Mouse (Mus musculus): ENCODE measurements at regions not wholly inside any gene's neighbourhood (a gene's known extent, or its start where the extent isn't known, plus 50 kb on each side); places are given as distances from the start of the nearest gene placed in this dataset.

- H3K9me3 ChIP-seq (replicated peaks; ENCODE audit: control insufficient read depth, low read length) = no peaks in the 10 kb centered on the region
- 42% methylated on average over 3 of the region's 3 CpGs for WGBS (ENCODE audit: insufficient replicate concordance)
- ATAC-seq (ENCODE audit: low read depth) = no peak
Measured at GRCm38 (mm10) chr4:89082838-89083237, 54.1 kb upstream of the Mtap start.

GRCm38 (mm10) chr4:89078485-89078884 is 58.4 kb upstream of the Mtap start:
- Histone ChIP-seq H3K4me1 (ENCODE audit: control insufficient read depth, low read depth, low read length) (no peaks in the 10 kb centered on the region), H3K9me3 (replicated peaks; ENCODE audit: control insufficient read depth, low read length) (no peaks in the 10 kb centered on the region), H3K4me2 (ENCODE audit: low read depth, low read length) (no peak overlapping the region), H3K9ac (ENCODE audit: low read depth, low read length) (no peak overlapping the region), H3K27me3 (ENCODE audit: control insufficient read depth, insufficient read depth, low read depth, low read length) (no peaks in the 10 kb centered on the region), H3K4me3 (ENCODE audit: low read depth, low read length) (no peak overlapping the region), H3K36me3 (ENCODE audit: control insufficient read depth, insufficient read depth) (no peaks in the 10 kb centered on the region), H3K27ac (ENCODE audit: low read length) (no peak overlapping the region)
- ATAC-seq (ENCODE audit: low read depth) = no peak
- WGBS (ENCODE audit: insufficient replicate concordance) = 82% methylated on average over 9 of the region's 9 CpGs

More at GRCm38 (mm10) chr4:89082838-89083237, 54.1 kb upstream of the Mtap start:
- Histone ChIP-seq H3K27me3 (ENCODE audit: control insufficient read depth, insufficient read depth, low read depth, low read length) (no peaks in the 10 kb centered on the region), H3K4me2 (ENCODE audit: low read depth, low read length) (no peak overlapping the region), H3K4me1 (ENCODE audit: control insufficient read depth, low read depth, low read length) (no peaks in the 10 kb centered on the region), H3K9ac (ENCODE audit: low read depth, low read length) (no peak overlapping the region), H3K4me3 (ENCODE audit: low read depth, low read length) (no peak overlapping the region), H3K36me3 (ENCODE audit: control insufficient read depth, insufficient read depth) (no peaks in the 10 kb centered on the region), H3K27ac (ENCODE audit: low read length) (no peak overlapping the region)

GRCm38 (mm10) chr4:89074705-89075104 is 62.2 kb upstream of the Mtap start:
- Histone ChIP-seq H3K36me3 (ENCODE audit: control insufficient read depth, insufficient read depth) (no peaks in the 10 kb centered on the region), H3K27me3 (ENCODE audit: control insufficient read depth, insufficient read depth, low read depth, low read length) (no peaks in the 10 kb centered on the region), H3K27ac (ENCODE audit: low read length) (no peak overlapping the region), H3K4me3 (ENCODE audit: low read depth, low read length) (no peak overlapping the region), H3K4me1 (ENCODE audit: control insufficient read depth, low read depth, low read length) (no peaks in the 10 kb centered on the region), H3K9ac (ENCODE audit: low read depth, low read length) (no peak overlapping the region), H3K4me2 (ENCODE audit: low read depth, low read length) (no peak overlapping the region), H3K9me3 (replicated peaks; ENCODE audit: control insufficient read depth, low read length) (no peaks in the 10 kb centered on the region)
- peak; percentile 48; the same call in 1 of the 2 replicates for ATAC-seq (ENCODE audit: low read depth)
- WGBS (ENCODE audit: insufficient replicate concordance) = 49% methylated on average over 4 of the region's 4 CpGs

- Histone ChIP-seq H3K27ac (ENCODE audit: low read length) (no peak overlapping the region), H3K9ac (ENCODE audit: low read depth, low read length) (no peak overlapping the region), H3K4me1 (ENCODE audit: control insufficient read depth, low read depth, low read length) (no peaks in the 10 kb centered on the region), H3K4me2 (ENCODE audit: low read depth, low read length) (no peak overlapping the region), H3K27me3 (ENCODE audit: control insufficient read depth, insufficient read depth, low read depth, low read length) (no peaks in the 10 kb centered on the region), H3K36me3 (ENCODE audit: control insufficient read depth, insufficient read depth) (no peaks in the 10 kb centered on the region), H3K4me3 (ENCODE audit: low read depth, low read length) (no peak overlapping the region), H3K9me3 (replicated peaks; ENCODE audit: control insufficient read depth, low read length) (no peaks in the 10 kb centered on the region)
- no peak for ATAC-seq (ENCODE audit: low read depth)
- 26% methylated on average over 2 of the region's 2 CpGs for WGBS (ENCODE audit: insufficient replicate concordance)
Measured at GRCm38 (mm10) chr4:89070430-89070829, 66.5 kb upstream of the Mtap start.

GRCm38 (mm10) chr4:89064401-89064800 is 72.5 kb upstream of the Mtap start:
- no peaks in the 10 kb centered on the region for H3K36me3 ChIP-seq (ENCODE audit: control insufficient read depth, insufficient read depth)
- H3K27ac ChIP-seq (ENCODE audit: low read length) = no peak overlapping the region
- H3K9me3 ChIP-seq (replicated peaks; ENCODE audit: control insufficient read depth, low read length) = no peaks in the 10 kb centered on the region
- H3K4me1 ChIP-seq (ENCODE audit: control insufficient read depth, low read depth, low read length) = no peaks in the 10 kb centered on the region
- no peak overlapping the region for H3K4me2 ChIP-seq (ENCODE audit: low read depth, low read length)
- no peak overlapping the region for H3K4me3 ChIP-seq (ENCODE audit: low read depth, low read length)
- WGBS (ENCODE audit: insufficient replicate concordance) = 75% methylated on average over 7 of the region's 7 CpGs
- no peak overlapping the region for H3K9ac ChIP-seq (ENCODE audit: low read depth, low read length)
- H3K27me3 ChIP-seq (ENCODE audit: control insufficient read depth, insufficient read depth, low read depth, low read length) = no peaks in the 10 kb centered on the region
- ATAC-seq (ENCODE audit: low read depth) = no peak

GRCm38 (mm10) chr4:89062384-89062783 is 74.5 kb upstream of the Mtap start:
- H3K9ac ChIP-seq (ENCODE audit: low read depth, low read length) = no peak overlapping the region
- no peaks in the 10 kb centered on the region for H3K4me1 ChIP-seq (ENCODE audit: control insufficient read depth, low read depth, low read length)
- 62% methylated on average over 1 of the region's 1 CpGs for WGBS (ENCODE audit: insufficient replicate concordance)
- H3K9me3 ChIP-seq (replicated peaks; ENCODE audit: control insufficient read depth, low read length) = no peaks in the 10 kb centered on the region
- no peak for ATAC-seq (ENCODE audit: low read depth)
- H3K27ac ChIP-seq (ENCODE audit: low read length) = no peak overlapping the region
- H3K4me3 ChIP-seq (ENCODE audit: low read depth, low read length) = no peak overlapping the region
- H3K4me2 ChIP-seq (ENCODE audit: low read depth, low read length) = no peak overlapping the region
- no peaks in the 10 kb centered on the region for H3K36me3 ChIP-seq (ENCODE audit: control insufficient read depth, insufficient read depth)
- no peaks in the 10 kb centered on the region for H3K27me3 ChIP-seq (ENCODE audit: control insufficient read depth, insufficient read depth, low read depth, low read length)

- no peak for ATAC-seq (ENCODE audit: low read depth)
- H3K36me3 ChIP-seq (ENCODE audit: control insufficient read depth, insufficient read depth) = no peaks in the 10 kb centered on the region
- H3K9ac ChIP-seq (ENCODE audit: low read depth, low read length) = no peak overlapping the region
- no peak overlapping the region for H3K4me2 ChIP-seq (ENCODE audit: low read depth, low read length)
- no peak overlapping the region for H3K27ac ChIP-seq (ENCODE audit: low read length)
- H3K4me3 ChIP-seq (ENCODE audit: low read depth, low read length) = no peak overlapping the region
- no peaks in the 10 kb centered on the region for H3K9me3 ChIP-seq (replicated peaks; ENCODE audit: control insufficient read depth, low read length)
- H3K4me1 ChIP-seq (ENCODE audit: control insufficient read depth, low read depth, low read length) = no peaks in the 10 kb centered on the region
- no peaks in the 10 kb centered on the region for H3K27me3 ChIP-seq (ENCODE audit: control insufficient read depth, insufficient read depth, low read depth, low read length)
- 64% methylated on average over 4 of the region's 4 CpGs for WGBS (ENCODE audit: insufficient replicate concordance)
Measured at GRCm38 (mm10) chr4:89061619-89062018, 75.3 kb upstream of the Mtap start.

- Histone ChIP-seq H3K9me3 (replicated peaks; ENCODE audit: control insufficient read depth, low read length) (no peaks in the 10 kb centered on the region), H3K27me3 (ENCODE audit: control insufficient read depth, insufficient read depth, low read depth, low read length) (no peaks in the 10 kb centered on the region), H3K9ac (ENCODE audit: low read depth, low read length) (no peak overlapping the region), H3K4me3 (ENCODE audit: low read depth, low read length) (no peak overlapping the region), H3K4me1 (ENCODE audit: control insufficient read depth, low read depth, low read length) (no peaks in the 10 kb centered on the region), H3K27ac (ENCODE audit: low read length) (no peak overlapping the region), H3K36me3 (ENCODE audit: control insufficient read depth, insufficient read depth) (no peaks in the 10 kb centered on the region), H3K4me2 (ENCODE audit: low read depth, low read length) (no peak overlapping the region)
- ATAC-seq (ENCODE audit: low read depth) = no peak
Measured at GRCm38 (mm10) chr4:89057573-89057972, 79.3 kb upstream of the Mtap start.

GRCm38 (mm10) chr4:89057135-89057534 is 79.8 kb upstream of the Mtap start:
- no peak overlapping the region for H3K27ac ChIP-seq (ENCODE audit: low read length)
- no peaks in the 10 kb centered on the region for H3K27me3 ChIP-seq (ENCODE audit: control insufficient read depth, insufficient read depth, low read depth, low read length)
- no peak for ATAC-seq (ENCODE audit: low read depth)
- H3K4me2 ChIP-seq (ENCODE audit: low read depth, low read length) = no peak overlapping the region
- H3K9ac ChIP-seq (ENCODE audit: low read depth, low read length) = no peak overlapping the region
- H3K9me3 ChIP-seq (replicated peaks; ENCODE audit: control insufficient read depth, low read length) = no peaks in the 10 kb centered on the region
- no peak overlapping the region for H3K4me3 ChIP-seq (ENCODE audit: low read depth, low read length)
- no peaks in the 10 kb centered on the region for H3K36me3 ChIP-seq (ENCODE audit: control insufficient read depth, insufficient read depth)
- WGBS (ENCODE audit: insufficient replicate concordance) = 37% methylated on average over 1 of the region's 1 CpGs
- H3K4me1 ChIP-seq (ENCODE audit: control insufficient read depth, low read depth, low read length) = no peaks in the 10 kb centered on the region

- Histone ChIP-seq H3K4me3 (ENCODE audit: low read depth, low read length) (no peak overlapping the region), H3K9ac (ENCODE audit: low read depth, low read length) (no peak overlapping the region), H3K4me1 (ENCODE audit: control insufficient read depth, low read depth, low read length) (no peaks in the 10 kb centered on the region), H3K27me3 (ENCODE audit: control insufficient read depth, insufficient read depth, low read depth, low read length) (no peaks in the 10 kb centered on the region), H3K4me2 (ENCODE audit: low read depth, low read length) (no peak overlapping the region), H3K27ac (ENCODE audit: low read length) (no peak overlapping the region), H3K9me3 (replicated peaks; ENCODE audit: control insufficient read depth, low read length) (no peaks in the 10 kb centered on the region), H3K36me3 (ENCODE audit: control insufficient read depth, insufficient read depth) (no peaks in the 10 kb centered on the region)
- 48% methylated on average over 3 of the region's 3 CpGs for WGBS (ENCODE audit: insufficient replicate concordance)
- ATAC-seq (ENCODE audit: low read depth) = no peak; the same call in 1 of the 2 replicates
Measured at GRCm38 (mm10) chr4:89055969-89056368, 81.0 kb upstream of the Mtap start.
